Mouse (Mus musculus) limb, embryonic 12.5 days (tissue): ENCODE data around the gene Cd300c2. TPM values are rescaled to one million over a fixed set of nuclear protein-coding genes. Genes with fewer than 3 reads are reported as not detected.

Experiments
- ATAC-seq: fragments of 200-750 bp; cut with Nextera tagmentation; 2 replicates; pipeline ENCODE4 v1.8.0; 2017; ENCODE audit warnings: low read depth, moderate TSS enrichment; ENCODE audit not compliant: insufficient number of reproducible peaks, insufficient read depth, low FRiP score, low TSS enrichment
- H3K27ac ChIP-seq: fragments of 300-500 bp; sonication (generic); 2 replicates; pipeline ENCODE4 v1.5.1; 2016; ENCODE audit warnings: mild to moderate bottlenecking, moderate library complexity
- H3K27me3 ChIP-seq: fragments of 300-500 bp; sonication (generic); 2 replicates; pipeline ENCODE4 v1.6.1; 2016; ENCODE audit warnings: mild to moderate bottlenecking, moderate library complexity
- H3K36me3 ChIP-seq: fragments of 300-500 bp; sonication (generic); 2 replicates; pipeline ENCODE4 v1.6.1; 2016; ENCODE audit warnings: mild to moderate bottlenecking, moderate library complexity
- H3K4me1 ChIP-seq: fragments of 300-500 bp; sonication (generic); replicated peaks from 2 replicates; pipeline ENCODE4 v1.6.1; 2016
- H3K4me2 ChIP-seq: fragments of 300-500 bp; sonication (generic); 2 replicates; pipeline ENCODE4 v1.6.1; 2016; ENCODE audit warnings: mild to moderate bottlenecking, moderate library complexity
- H3K4me3 ChIP-seq: fragments of 300-500 bp; sonication (generic); replicated peaks from 2 replicates; pipeline ENCODE4 v1.5.1; 2016; ENCODE audit warnings: mild to moderate bottlenecking
- H3K9ac ChIP-seq: fragments of 300-500 bp; sonication (generic); replicated peaks from 2 replicates; pipeline ENCODE4 v1.6.1; 2016; ENCODE audit warnings: mild to moderate bottlenecking, moderate library complexity
- H3K9me3 ChIP-seq: fragments of 300-500 bp; sonication (generic); 2 replicates; pipeline ENCODE4 v1.6.1; 2016; ENCODE audit warnings: mild to moderate bottlenecking, moderate library complexity
- WGBS: fragments of 180-500 bp; shearing (Covaris S2); methylation state at CpG from one replicate; pipeline ENCODE4 v1.1.7; 2016; 5-methylcytosine and 5-hydroxymethylcytosine counted together
- polyA plus RNA-seq: library from polyadenylated mRNA; unstranded; fragments of >200 nt; fragmentation: Nextera tagmentation; extraction: Ambion mirVana; gene quantifications from 2 replicates; pipeline ENCODE4 v1.2.1, GENCODE M21; 2016

The Cd300c2 gene
- polyA plus RNA-seq, 1 experiment from 2014 or later = 0.73 TPM

GRCm38 (mm10) chr11:114965182-114965828 is 36.4 kb downstream of the Cd300c2 start:
- H3K4me3 ChIP-seq = no peak overlapping the region
- H3K4me1 ChIP-seq = no peaks in the 10 kb centered on the region
- no peaks in the 10 kb centered on the region for H3K36me3 ChIP-seq
- H3K27me3 ChIP-seq = no peaks in the 10 kb centered on the region
- H3K4me2 ChIP-seq = no peak overlapping the region
- no peak for ATAC-seq
- H3K27ac ChIP-seq = no peak overlapping the region
- no peak overlapping the region for H3K9ac ChIP-seq
- 52% methylated on average over 3 of the region's 3 CpGs for WGBS
- no peaks in the 10 kb centered on the region for H3K9me3 ChIP-seq

- Histone ChIP-seq H3K9ac (no peak overlapping the region), H3K36me3 (no peaks in the 10 kb centered on the region), H3K4me3 (no peak overlapping the region), H3K27ac (no peak overlapping the region), H3K4me2 (no peak overlapping the region), H3K27me3 (no peaks in the 10 kb centered on the region), H3K9me3 (no peaks in the 10 kb centered on the region), H3K4me1 (no peaks in the 10 kb centered on the region)
- ATAC-seq = no peak
- 83% methylated on average over 1 of the region's 1 CpGs for WGBS
Measured at GRCm38 (mm10) chr11:114960369-114960768, 41.3 kb downstream of the Cd300c2 start.

Other genes starting within 250 kb of the Cd300c2 start
- 0.06 TPM in 1 of 2 replicates, not detected in the other for gene Kif19a, start 236.5 kb downstream of the Cd300c2 start, polyA plus RNA-seq
- gene Btbd17, start 205.9 kb downstream of the Cd300c2 start, polyA plus RNA-seq = 1.5 TPM in 2 replicates
- not detected in 2 replicates for gene Gpr142, start 203.0 kb downstream of the Cd300c2 start, polyA plus RNA-seq
- 50.7 and 53.8 TPM in 2 replicates for gene Gprc5c, start 150.7 kb downstream of the Cd300c2 start, polyA plus RNA-seq
- 0.70 and 0.88 TPM in 2 replicates for gene Cd300a, start 111.8 kb downstream of the Cd300c2 start, polyA plus RNA-seq
- gene Cd300lb, start 67.5 kb downstream of the Cd300c2 start, polyA plus RNA-seq = not detected in 2 replicates
- not detected in 2 replicates for gene Cd300c, start 32.7 kb downstream of the Cd300c2 start, polyA plus RNA-seq
- 0.10 TPM in 1 of 2 replicates, not detected in the other for gene Cd300ld, start 12.0 kb downstream of the Cd300c2 start, polyA plus RNA-seq
- gene Cd300ld2, start 14.3 kb upstream of the Cd300c2 start, polyA plus RNA-seq = not detected in 2 replicates
- not detected in 2 replicates for gene Cd300ld4, start 25.1 kb upstream of the Cd300c2 start, polyA plus RNA-seq
- gene Cd300ld5, start 35.9 kb upstream of the Cd300c2 start, polyA plus RNA-seq = not detected in 2 replicates
- gene Cd300ld3, start 46.5 kb upstream of the Cd300c2 start, polyA plus RNA-seq = not detected in 2 replicates
- gene Cd300e, start 60.3 kb upstream of the Cd300c2 start, polyA plus RNA-seq = not detected in 2 replicates
- gene Rab37, start 89.6 kb upstream of the Cd300c2 start, polyA plus RNA-seq = 1.4 and 1.8 TPM in 2 replicates
- gene Cd300lf, start 132.1 kb upstream of the Cd300c2 start, polyA plus RNA-seq = 0.26 TPM in 2 replicates
- 23.9 and 25.0 TPM in 2 replicates for gene Slc9a3r1, start 161.5 kb upstream of the Cd300c2 start, polyA plus RNA-seq
- gene Tmem104, start 185.6 kb upstream of the Cd300c2 start, polyA plus RNA-seq = 5.8 and 8.2 TPM in 2 replicates
- 17.8 and 23.6 TPM in 2 replicates for gene Nat9, start 186.0 kb upstream of the Cd300c2 start, polyA plus RNA-seq